Comparison of ENCODE assay signal across 8 mouse cellular contexts in genomic region chr10:14107980-14108671, GRCm38 (mm10).
"Had no signal": no experiment of that assay in that cellular context is flagged by ENCODE, and none has a peak within 500 bp of the region (broad histone marks: within the 10 kb centered on the region; RNA-seq: fewer than 3 reads in every experiment).

No protein-coding gene starts in this region.

- DNase-seq: kidney, postnatal 14 days; lung, adult 2 months; lung, postnatal 10 days; midbrain, embryonic 14.5 days; right cerebral cortex, postnatal 4 days; spleen, adult 18-20 months; thymus, adult 18-20 months; thymus, postnatal 14 days had no signal
